Mouse (Mus musculus) erythroblast, adult 5-6 weeks (primary cell): Measurements from ENCODE around the gene Alas2. TPM values are rescaled to one million over a fixed set of nuclear protein-coding genes. Genes with fewer than 3 reads are reported as not detected.

Source experiments
- ATAC-seq: replicated peaks from 2 replicates; pipeline ENCODE4 v1.8.0; 2016; ENCODE audit warnings: moderate number of reproducible peaks, mild to moderate bottlenecking, moderate TSS enrichment, inconsistent platforms; ENCODE audit not compliant: poor library complexity, low FRiP score, severe bottlenecking
- total RNA-seq, 2 experiments: library from RNA; stranded (forward) in 1 of 2; stranded (reverse) in 1 of 2; fragments of 150-400 nt in 1 of 2; fragments of 200-764, 138-1000 nt in 1 of 2; gene quantifications; 2 replicates each; pipeline versions ENCODE4 v1.2.3 to v1.2.4; 2015 to 2017; ENCODE audit warnings: low replicate concordance in 2 of 2

Gene Alas2
- total RNA-seq, 2 experiments from 2014 or later, result 3,400 to 3,542 TPM

DNA sequence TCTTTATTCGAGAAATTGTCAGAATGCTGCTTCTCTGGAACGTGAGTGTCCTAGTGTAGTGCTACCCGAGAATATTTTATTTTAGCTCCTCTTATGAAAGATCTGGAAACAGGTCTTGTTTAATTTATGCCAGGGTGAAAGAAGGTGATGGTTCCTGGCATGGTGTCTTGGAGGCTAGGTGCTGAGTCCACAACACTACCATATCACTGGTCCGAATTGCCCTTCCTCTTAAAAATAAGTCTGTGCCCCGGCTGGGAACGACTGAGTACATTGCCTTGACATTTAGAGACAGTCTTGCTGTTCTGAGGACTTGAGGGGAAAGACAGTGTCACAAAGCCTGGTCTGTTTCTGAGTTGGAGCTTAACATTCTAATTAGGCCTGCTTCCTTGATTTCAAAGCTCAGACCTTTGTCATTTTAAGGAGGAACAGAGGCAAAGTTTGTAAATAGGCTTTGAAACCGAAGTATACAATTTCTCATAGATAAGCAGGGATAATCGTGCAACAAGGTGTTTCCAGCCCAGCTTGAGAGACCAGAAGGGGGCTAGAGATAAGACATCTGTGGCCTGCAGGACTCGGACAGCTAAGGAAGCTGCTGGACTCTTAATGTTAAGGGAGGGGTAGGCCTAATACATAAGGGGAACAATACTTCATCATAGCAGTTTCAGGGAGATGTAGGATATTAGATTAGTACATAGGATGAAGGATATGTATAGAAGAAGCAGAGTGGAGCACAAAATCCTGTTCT, 48.0 kb downstream of the Alas2 start:
- ATAC-seq, result peak; percentile 89

DNA sequence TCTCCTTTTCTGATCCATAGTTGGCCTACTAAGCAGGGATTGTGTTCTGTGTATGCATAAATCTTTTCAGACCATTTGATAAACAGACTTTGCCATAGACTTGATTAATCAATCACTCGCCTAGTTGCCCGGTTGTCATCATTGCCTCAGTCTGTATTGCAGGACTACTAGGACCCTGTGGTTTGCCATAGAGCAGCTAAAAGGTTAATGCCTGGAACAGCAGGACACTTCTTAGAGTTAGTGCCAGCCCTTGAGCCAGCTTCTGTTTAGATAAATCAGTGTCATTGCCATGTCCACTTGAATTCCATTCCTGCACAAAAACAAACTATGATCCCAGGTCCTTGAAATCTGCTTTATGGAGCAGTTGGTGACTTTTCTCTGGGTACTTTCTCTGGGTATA, 51.7 kb downstream of the Alas2 start:
- no peak for ATAC-seq

Other genes starting within 250 kb of the Alas2 start
- 9.4 and 31.5 TPM in 2 replicates for gene Tmem29, start 88.2 kb upstream of the Alas2 start, total RNA-seq (2015; ENCODE audit: low replicate concordance)
- 10.3 and 19.4 TPM in 2 replicates for gene Tmem29, start 88.2 kb upstream of the Alas2 start, total RNA-seq (2017; ENCODE audit: low replicate concordance)
- 5.9 and 26.7 TPM in 2 replicates for gene Pfkfb1, start 40.9 kb downstream of the Alas2 start, total RNA-seq (2015; ENCODE audit: low replicate concordance)
- 8.1 and 10.6 TPM in 2 replicates for gene Pfkfb1, start 40.9 kb downstream of the Alas2 start, total RNA-seq (2017; ENCODE audit: low replicate concordance)
- gene Apex2, start 42.5 kb downstream of the Alas2 start, total RNA-seq (2015; ENCODE audit: low replicate concordance), result 2.1 and 7.7 TPM in 2 replicates
- 5.5 and 9.3 TPM in 2 replicates for gene Apex2, start 42.5 kb downstream of the Alas2 start, total RNA-seq (2017; ENCODE audit: low replicate concordance)
- gene Tro, start 110.2 kb downstream of the Alas2 start, total RNA-seq (2015; ENCODE audit: low replicate concordance), result not detected in 2 replicates
- gene Tro, start 110.2 kb downstream of the Alas2 start, total RNA-seq (2017; ENCODE audit: low replicate concordance), result 2.5 TPM in 1 of 2 replicates, not detected in the other